Mouse (Mus musculus) ES-E14 (cell line): ENCODE measurements around the gene Hoxa6. TPM values are rescaled to one million over a fixed set of nuclear protein-coding genes. Genes with fewer than 3 reads are reported as not detected.
A peak's percentile ranks its signal among the peaks of the same experiment; 100 is the strongest.

Source experiments
- DNase-seq: peaks from one replicate; pipeline ENCODE4 v3.0.0-alpha.2; 2013; ENCODE audit warnings: low read depth, low spot score
- H3K27ac ChIP-seq: 2 replicates; pipeline ENCODE4 v1.5.1; 2012; ENCODE audit warnings: low read depth, mild to moderate bottlenecking, low read length, moderate library complexity, mixed read lengths; ENCODE audit not compliant: poor library complexity, insufficient read depth, severe bottlenecking
- H3K36me3 ChIP-seq: 2 replicates; pipeline ENCODE4 v1.6.1; 2012; ENCODE audit warnings: mild to moderate bottlenecking, low read length, moderate library complexity, mixed read lengths; ENCODE audit not compliant: control insufficient read depth, poor library complexity, insufficient read depth, severe bottlenecking
- H3K4me1 ChIP-seq, 2 experiments: fragments of 150-350 bp in 1 of 2; sonication (generic) in 1 of 2; 2 replicates each; pipeline ENCODE4 v1.6.1; 2012; ENCODE audit warnings: low read length in 2 of 2, mild to moderate bottlenecking in 1 of 2, mixed read lengths in 1 of 2; ENCODE audit not compliant: control insufficient read depth in 2 of 2, insufficient read depth in 2 of 2, poor library complexity in 1 of 2
- H3K4me3 ChIP-seq, 2 experiments: fragments of 150-350 bp in 1 of 2; sonication (generic) in 1 of 2; 2 replicates each; pipeline ENCODE4 v1.5.1; 2012; ENCODE audit warnings: low read length in 2 of 2, low read depth in 1 of 2, mild to moderate bottlenecking in 1 of 2, mixed read lengths in 1 of 2; ENCODE audit not compliant: insufficient read depth in 1 of 2, poor library complexity in 1 of 2, severe bottlenecking in 1 of 2
- H3K9ac ChIP-seq: 2 replicates; pipeline ENCODE4 v1.6.1; 2012; ENCODE audit warnings: low read depth, mild to moderate bottlenecking, low read length, mixed read lengths; ENCODE audit not compliant: poor library complexity, insufficient read depth, severe bottlenecking
- H3K9me3 ChIP-seq: fragments of 150-350 bp; sonication (generic); 2 replicates; pipeline ENCODE4 v1.6.1; 2012; ENCODE audit warnings: low read depth, mild to moderate bottlenecking, low read length; ENCODE audit not compliant: control insufficient read depth, insufficient read depth
- CHD2 ChIP-seq: IDR thresholded peaks from 2 replicates; pipeline ENCODE4 v1.6.1; 2014; ENCODE audit warnings: mild to moderate bottlenecking, low read depth, low read length, inconsistent platforms
- HCFC1 ChIP-seq: IDR thresholded peaks from 2 replicates; pipeline ENCODE4 v1.6.1; 2012; ENCODE audit warnings: low read length, inconsistent platforms, borderline replicate concordance; ENCODE audit not compliant: insufficient read depth
- MAFK ChIP-seq: IDR thresholded peaks from 2 replicates; pipeline ENCODE4 v1.6.1; 2014; ENCODE audit warnings: mild to moderate bottlenecking, low read depth, low read length, inconsistent platforms; ENCODE audit not compliant: insufficient read depth
- ZC3H11A ChIP-seq: IDR thresholded peaks from 2 replicates; pipeline ENCODE4 v1.6.1; 2012; ENCODE audit warnings: low read depth, mild to moderate bottlenecking, inconsistent platforms, low read length, borderline replicate concordance
- ZNF384 ChIP-seq: IDR thresholded peaks from 2 replicates; pipeline ENCODE4 v1.6.1; 2012; ENCODE audit warnings: low read depth, low read length, inconsistent platforms
- in situ Hi-C, 2 experiments: fragments of 600-800 bp; cut with MboI; formaldehyde crosslinking; loops; one replicate each; pipeline ENCODE4 v1.15.1; 2025; ENCODE audit warnings: low sequenced_read_pairs in 2 of 2, inconsistent platforms in 1 of 2; ENCODE audit not compliant: unreplicated experiment in 2 of 2
- total RNA-seq: library from RNA; depleted of rRNA; stranded (reverse); fragments of 300-350 nt; gene quantifications from 2 replicates; pipeline ENCODE4 v1.2.3, GENCODE M21; 2012

The Hoxa6 gene
- total RNA-seq, 1 experiment = not detected

DNA sequence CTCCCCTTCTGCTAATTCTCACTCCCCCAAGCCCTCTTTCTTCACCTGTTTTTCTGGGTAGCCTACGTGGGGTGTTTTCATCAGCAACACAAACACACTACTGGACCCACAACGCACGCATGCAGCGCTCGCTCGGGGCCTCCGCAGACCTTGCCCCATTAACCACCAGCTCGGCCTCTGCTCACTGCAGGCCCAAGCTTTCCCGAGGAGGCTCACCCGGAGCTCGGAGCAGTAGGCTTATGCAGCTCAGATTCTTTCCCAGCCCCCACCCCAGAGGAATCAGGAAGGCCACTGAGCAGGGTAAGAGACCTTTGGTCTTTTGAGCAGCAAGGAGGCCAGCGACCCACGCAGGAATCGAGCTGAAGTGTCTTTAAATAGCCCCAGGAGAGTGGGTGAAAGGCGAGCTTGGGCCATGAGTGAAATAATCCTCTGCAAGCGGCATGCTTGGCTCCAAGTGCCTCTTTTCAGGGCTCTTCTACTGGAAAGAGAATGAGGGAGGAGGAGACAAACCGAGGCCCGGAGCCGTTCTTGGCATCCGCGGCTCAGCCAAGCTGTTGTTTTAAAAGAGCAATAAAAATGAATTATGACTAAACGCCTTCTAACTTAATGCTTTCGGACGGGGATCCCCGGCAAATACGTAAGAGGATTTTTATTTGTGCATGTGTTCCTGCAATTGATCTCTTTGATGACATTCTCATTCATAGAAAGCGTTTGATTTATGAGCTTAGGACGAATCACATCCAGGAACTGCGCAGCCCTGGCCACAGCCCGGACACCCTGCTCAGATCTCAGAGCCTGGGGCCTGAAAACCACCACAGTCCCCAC lies 47.8 kb downstream of the Hoxa6 start:
- Histone ChIP-seq H3K4me3 (no peak overlapping the region), H3K9ac (no peak overlapping the region), H3K27ac (no peak overlapping the region), H3K9me3 (no peaks in the 10 kb centered on the region), H3K4me1 (peaks cover 4 to 24% of the 10 kb centered on the region in 2 experiments; a peak in 1 of 4 replicates), H3K36me3 (no peaks in the 10 kb centered on the region)
- TF ChIP-seq ZC3H11A (no peak), HCFC1 (no peak), CHD2 (no peak), MAFK (no peak), ZNF384 (no peak)
- in situ Hi-C loops = loop anchor here (10.0 kb wide), 3 partner anchors 64 to 986 kb away; partner anchors contain the start of genes Hoxa7 (in 2 of the 2) and Evx1 (in 1 of the 2)
- DNase-seq = no peak

DNA sequence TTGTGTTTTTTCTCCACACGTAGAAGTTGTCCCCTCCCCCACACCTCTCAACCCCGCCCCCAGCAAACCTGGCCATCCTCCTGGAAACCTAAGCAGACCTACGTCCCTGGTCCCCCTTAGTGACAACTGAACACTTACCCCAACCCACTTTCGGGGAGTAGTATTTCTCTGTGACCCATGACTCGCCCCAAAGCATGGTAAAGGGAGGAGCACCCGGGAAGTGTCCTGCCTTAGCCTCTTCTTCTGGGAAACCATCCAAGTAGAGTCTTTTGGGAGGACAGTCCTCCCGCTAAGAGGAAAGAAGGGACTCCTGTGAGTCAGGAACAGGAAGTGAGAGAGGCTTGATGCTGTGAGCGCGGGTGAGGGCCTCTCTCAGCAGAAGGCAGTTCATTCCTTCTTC lies 48.5 kb downstream of the Hoxa6 start:
- Histone ChIP-seq H3K4me1 (peaks cover 4 to 23% of the 10 kb centered on the region in 2 experiments; a peak in 1 of 4 replicates), H3K4me3 (no peak overlapping the region), H3K36me3 (no peaks in the 10 kb centered on the region), H3K9me3 (no peaks in the 10 kb centered on the region), H3K27ac (no peak overlapping the region), H3K9ac (no peak overlapping the region)
- in situ Hi-C loops = loop anchor here (10.0 kb wide), 3 partner anchors 65 to 985 kb away; partner anchors contain the start of genes Hoxa7 (in 2 of the 2) and Evx1 (in 1 of the 2)
- no peak for DNase-seq
- no peak for TF ChIP-seq ZC3H11A

DNA sequence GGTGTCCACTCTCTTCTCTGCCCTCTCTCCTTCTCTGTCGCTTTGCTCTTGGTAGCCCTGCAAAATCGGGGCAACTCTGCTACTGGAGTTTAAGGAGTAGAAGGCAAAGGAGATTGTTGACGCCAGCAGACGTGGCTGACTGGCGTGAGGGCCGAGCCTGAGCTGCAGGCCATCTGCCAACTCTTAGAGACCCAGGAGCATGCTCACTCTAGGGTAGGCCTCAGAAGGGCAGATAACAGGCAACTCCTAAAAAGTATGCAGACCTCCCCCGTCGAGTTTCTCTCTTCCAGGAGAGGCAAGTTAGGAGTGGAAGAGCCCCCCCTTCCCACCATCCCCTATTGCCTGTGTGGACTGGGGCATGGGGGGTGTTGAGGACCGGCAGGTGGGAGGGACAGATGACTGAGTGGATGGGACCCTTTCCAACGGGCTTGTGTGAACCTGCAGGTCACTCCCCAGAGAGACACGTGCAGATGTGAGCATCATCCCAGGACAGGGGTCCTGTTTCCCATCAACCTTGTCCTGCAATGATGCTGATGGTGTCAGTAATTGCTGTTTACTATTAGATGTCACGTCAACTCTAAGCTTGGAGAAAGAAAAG lies 49.3 kb downstream of the Hoxa6 start:
- DNase-seq = no peak
- Histone ChIP-seq H3K9me3 (no peaks in the 10 kb centered on the region), H3K27ac (no peak overlapping the region), H3K4me1 (peaks cover 4 to 22% of the 10 kb centered on the region in 2 experiments; a peak in 1 of 4 replicates), H3K36me3 (no peaks in the 10 kb centered on the region), H3K4me3 (peak overlapping the region; percentile 78 to 90), H3K9ac (peak overlapping the region; percentile 23; the same call in 1 of the 2 replicates)
- in situ Hi-C loops = no loop called here
- no peak for TF ChIP-seq ZNF384
- no peak for TF ChIP-seq MAFK

GRCm38 (mm10) chr6:52158276-52159051 lies 50.1 kb downstream of the Hoxa6 start, which contains the start of gene Hoxa1:
TSS of gene Hoxa1 (minus strand) at chr6:52158317.
- H3K36me3 ChIP-seq = no peaks in the 10 kb centered on the region
- TF ChIP-seq CHD2 (no peak), MAFK (no peak), ZNF384 (no peak), ZC3H11A (no peak), HCFC1 (no peak; the same call in 1 of the 2 replicates)
- H3K4me3 ChIP-seq = peak within 1 kb of the TSS; percentile 78 to 90
- in situ Hi-C loops = no loop called here
- no peaks in the 10 kb centered on the region for H3K9me3 ChIP-seq
- peaks cover 4 to 20% of the 10 kb centered on the region in 2 experiments; a peak in 1 of 4 replicates for H3K4me1 ChIP-seq
- DNase-seq = peak; percentile 89
- peak within 1 kb of the TSS; percentile 78 for H3K9ac ChIP-seq
- no peak within 1 kb of the TSS for H3K27ac ChIP-seq
